Mouse (Mus musculus): ENCODE results near the gene Ltbp1. TPM values are rescaled to one million over a fixed set of nuclear protein-coding genes. Genes with fewer than 3 reads are reported as not detected.

Gene Ltbp1
- total and polyA plus RNA-seq, 3 experiments, result 2.3 to 6.4 (median 2.5) TPM

GRCm38 (mm10) chr17:75258427-75258826, 253.1 kb downstream of the Ltbp1 start:
- Histone ChIP-seq H3K9me3 (replicated peaks; ENCODE audit: low read length) (no peaks in the 10 kb centered on the region), H3K27ac (ENCODE audit: insufficient read depth, low read depth) (no peak overlapping the region), H3K27me3 (replicated peaks) (no peaks in the 10 kb centered on the region), H3K4me2 (ENCODE audit: insufficient read depth, low read depth, poor library complexity, severe bottlenecking) (no peak overlapping the region), H3K9ac (ENCODE audit: insufficient read depth, low read depth) (no peak overlapping the region), H3K36me3 (replicated peaks in 1 of 2; ENCODE audit: control insufficient read depth in 1 of 2, insufficient read depth in 1 of 2, low read length in 1 of 2) (no peaks in the 10 kb centered on the region), H3K4me3 (replicated peaks in 1 of 3; ENCODE audit: low read depth in 2 of 3, low read length in 2 of 3, poor library complexity in 1 of 3) (no peak overlapping the region), H3K4me1 (ENCODE audit: control insufficient read depth in 1 of 2, insufficient read depth in 2 of 2) (peaks cover 3 to 64% of the 10 kb centered on the region in 2 experiments; a peak in 3 of 4 replicates), H3K79me2 (replicated peaks; ENCODE audit: control insufficient read depth, extremely low read depth, insufficient read depth, poor library complexity, severe bottlenecking) (no peaks in the 10 kb centered on the region)
- TF ChIP-seq MAFK (IDR thresholded peaks at IDR 0.05; ENCODE audit: insufficient replicate concordance, low read length) (no peak), MAX (IDR thresholded peaks at IDR 0.05; ENCODE audit: low read length) (no peak), ZKSCAN1 (IDR thresholded peaks at IDR 0.05; ENCODE audit: borderline replicate concordance, low read depth, low read length) (no peak), IRF4 (IDR thresholded peaks at IDR 0.05; ENCODE audit: low read depth, low read length) (no peak), USF1 (IDR thresholded peaks at IDR 0.05; ENCODE audit: low read depth, low read length) (no peak), POLR2AphosphoS2 (IDR thresholded peaks at IDR 0.05; ENCODE audit: low read depth, low read length) (no peak), MYC (IDR thresholded peaks at IDR 0.05; ENCODE audit: low read depth, low read length) (no peak), UBTF (IDR thresholded peaks at IDR 0.05; ENCODE audit: low read depth, low read length) (no peak), ETS1 (conservative IDR thresholded peaks at IDR 0.05; ENCODE audit: low read depth, low read length) (no peak), MXI1 (IDR thresholded peaks at IDR 0.05; ENCODE audit: low read depth, low read length) (no peak)
- DNase-seq (ENCODE audit: extremely low read depth), result no peak
- in situ Hi-C loops (cut with MboI; ENCODE audit: low pct_ligation_motif_present, low pct_unique_long_range_greater_than_20kb, low sequenced_read_pairs) (no loop called here), dilution Hi-C loops (cut with MboI; ENCODE audit: extremely low pct_ligation_motif_present, extremely low pct_unique_long_range_greater_than_20kb, low sequenced_read_pairs) (no loop called here)

- in situ Hi-C loops (cut with MboI; ENCODE audit: low pct_ligation_motif_present, low pct_unique_long_range_greater_than_20kb, low sequenced_read_pairs) (no loop called here), dilution Hi-C loops (cut with MboI; ENCODE audit: extremely low pct_ligation_motif_present, extremely low pct_unique_long_range_greater_than_20kb, low sequenced_read_pairs) (no loop called here)
- Histone ChIP-seq H3K9ac (ENCODE audit: insufficient read depth, low read depth) (no peak overlapping the region), H3K4me2 (ENCODE audit: insufficient read depth, low read depth, poor library complexity, severe bottlenecking) (no peak overlapping the region), H3K9me3 (replicated peaks; ENCODE audit: low read length) (no peaks in the 10 kb centered on the region), H3K27me3 (replicated peaks) (no peaks in the 10 kb centered on the region), H3K4me1 (ENCODE audit: control insufficient read depth in 1 of 2, insufficient read depth in 2 of 2) (peaks cover 0 to 22% of the 10 kb centered on the region in 2 experiments; a peak in 2 of 4 replicates), H3K27ac (ENCODE audit: insufficient read depth, low read depth) (no peak overlapping the region), H3K36me3 (replicated peaks in 1 of 2; ENCODE audit: control insufficient read depth in 1 of 2, insufficient read depth in 1 of 2, low read length in 1 of 2) (peaks cover 0 to 3% of the 10 kb centered on the region in 2 experiments), H3K79me2 (replicated peaks; ENCODE audit: control insufficient read depth, extremely low read depth, insufficient read depth, poor library complexity, severe bottlenecking) (no peaks in the 10 kb centered on the region), H3K4me3 (replicated peaks in 1 of 3; ENCODE audit: low read depth in 2 of 3, low read length in 2 of 3, poor library complexity in 1 of 3) (no peak overlapping the region)
- no peak for DNase-seq (ENCODE audit: extremely low read depth)
- TF ChIP-seq SMC3 (IDR thresholded peaks at IDR 0.05; ENCODE audit: low read depth, low read length) (no peak), ZNF384 (IDR thresholded peaks at IDR 0.05; ENCODE audit: low read depth, low read length) (peak; percentile 39), MEF2A (IDR thresholded peaks at IDR 0.05; ENCODE audit: borderline replicate concordance, low read depth, low read length) (no peak), ZC3H11A (IDR thresholded peaks at IDR 0.05; ENCODE audit: low read depth, low read length) (no peak)
Measured at GRCm38 (mm10) chr17:75263336-75263990, 258.1 kb downstream of the Ltbp1 start.

Measured in CH12.LX (cell line).